Mouse (Mus musculus): ENCODE measurements around the gene Soat2.

- TF ChIP-seq CTCF (IDR thresholded peaks at IDR 0.05; ENCODE audit: borderline replicate concordance, extremely low read depth, insufficient read depth, insufficient read length) (no peak), POLR2A (IDR thresholded peaks at IDR 0.05; ENCODE audit: borderline replicate concordance, extremely low read depth, insufficient read depth, insufficient read length, poor library complexity, severe bottlenecking) (no peak)
Measured at GRCm38 (mm10) chr15:102114651-102115260, 35.6 kb upstream of the Soat2 start.

Measured in brain, embryonic 14.5 days (tissue).